Mouse (Mus musculus) spleen, adult 18-20 months (tissue): ENCODE data around the gene Cox7a1.

ENCODE experiments used
- DNase-seq, 2 experiments: peaks; one replicate each; pipeline ENCODE4 v3.0.0; 2022; ENCODE audit warnings: mixed read lengths in 2 of 2

Cox7a1 gene

DNA sequence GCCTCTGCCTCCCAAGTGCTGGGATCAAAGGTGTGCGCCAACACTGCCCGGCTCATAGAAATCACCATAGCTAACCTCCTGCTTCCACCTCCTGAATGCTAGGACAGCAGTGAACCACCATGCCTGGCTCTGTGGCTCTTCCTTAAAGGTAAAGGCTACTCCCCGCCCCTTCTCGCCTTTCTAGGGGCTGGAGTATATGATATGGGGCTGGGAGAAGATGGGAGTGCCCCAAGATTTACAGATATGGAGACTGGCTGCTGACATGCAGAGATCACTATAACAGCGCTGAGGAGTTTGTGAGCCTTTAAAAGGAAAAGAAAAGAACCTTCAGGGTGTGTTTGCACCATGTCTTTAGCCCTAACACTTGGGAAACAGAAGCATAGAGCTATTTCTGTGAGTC, 38.3 kb downstream of the Cox7a1 start:
- DNase-seq, result no peak

DNA sequence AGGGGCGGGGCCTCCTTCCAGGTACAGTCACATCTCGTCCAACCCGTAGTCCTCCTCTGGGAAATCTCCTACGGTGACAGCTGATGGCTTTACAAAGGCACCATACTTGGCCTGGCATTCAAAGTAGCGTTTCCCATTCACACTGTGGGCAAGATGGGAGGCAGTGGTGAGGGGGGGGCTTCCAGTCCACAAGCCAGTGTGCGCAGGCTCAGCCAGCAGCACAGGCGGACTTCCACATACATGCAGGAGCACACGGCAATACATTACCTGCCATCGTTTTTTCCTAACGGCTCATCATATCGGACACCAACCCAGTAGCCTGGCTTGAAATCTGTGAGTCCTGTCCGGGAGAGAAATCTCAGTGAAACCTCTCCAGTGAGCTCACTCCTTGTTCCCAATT, 40.3 kb downstream of the Cox7a1 start:
- no peak for DNase-seq

DNA sequence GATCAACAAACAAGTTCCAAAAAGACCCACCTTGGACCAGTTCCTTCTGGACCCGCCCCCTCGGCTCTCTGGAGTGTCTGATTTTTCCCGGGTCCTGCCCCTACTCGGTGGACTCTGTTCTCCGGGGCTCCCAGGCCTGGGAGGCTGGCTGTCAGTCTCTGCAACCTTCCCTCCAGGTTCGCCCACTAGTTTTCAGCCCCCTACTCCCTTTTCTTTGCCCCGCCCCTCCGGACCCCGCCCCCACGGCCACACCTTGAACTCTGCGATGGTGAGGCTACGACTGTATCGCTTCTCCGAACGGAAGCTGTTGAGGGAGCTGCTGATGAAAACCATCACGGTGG, 47.4 kb downstream of the Cox7a1 start:
- DNase-seq, result no peak

DNA sequence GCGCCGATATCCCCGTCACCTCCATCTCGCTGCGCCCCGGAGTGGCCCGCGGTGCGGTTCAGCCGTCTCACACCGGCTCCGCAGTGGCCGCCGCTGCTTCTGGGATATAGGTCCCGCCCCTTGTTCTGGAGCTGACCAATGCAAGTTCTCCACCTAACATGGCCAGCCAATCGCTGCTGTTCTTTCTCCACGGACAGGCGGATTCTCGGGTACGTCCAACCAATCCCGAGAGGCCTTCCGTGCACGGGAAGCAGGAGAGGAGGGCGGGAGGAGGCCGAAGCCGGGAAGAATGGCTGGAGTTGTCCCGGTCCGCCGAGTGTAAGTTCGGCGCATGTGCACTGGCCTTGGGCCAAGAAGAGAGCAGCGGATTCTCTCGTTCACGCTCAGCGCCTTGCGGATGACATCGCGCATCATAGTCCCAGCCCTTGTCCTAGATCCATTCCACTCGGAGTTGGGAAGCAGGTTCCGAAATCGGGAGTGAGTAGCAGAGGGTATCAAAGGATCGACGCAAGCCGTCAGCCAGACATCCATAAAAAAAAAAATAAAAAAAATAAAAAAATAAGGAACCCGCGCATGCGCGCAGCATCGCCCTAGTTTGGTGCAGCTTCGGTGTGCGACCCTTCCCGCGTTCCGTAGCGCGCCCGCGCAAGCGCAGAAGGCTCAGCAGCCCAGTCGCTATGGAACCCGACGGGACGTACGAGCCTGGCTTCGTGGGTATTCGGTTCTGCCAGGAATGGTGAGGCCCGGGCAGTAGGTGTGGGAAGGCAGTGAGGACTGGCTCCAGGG, 47.9 kb downstream of the Cox7a1 start, which contains the start of the genes Polr2i and Tbcb:
Polr2i (plus strand) TSS at position 280 of the 786 bp plus-strand sequence.
Tbcb (minus strand) TSS at position 604 of the 786 bp plus-strand sequence.
- DNase-seq, result peak; percentile 91 to 95

DNA sequence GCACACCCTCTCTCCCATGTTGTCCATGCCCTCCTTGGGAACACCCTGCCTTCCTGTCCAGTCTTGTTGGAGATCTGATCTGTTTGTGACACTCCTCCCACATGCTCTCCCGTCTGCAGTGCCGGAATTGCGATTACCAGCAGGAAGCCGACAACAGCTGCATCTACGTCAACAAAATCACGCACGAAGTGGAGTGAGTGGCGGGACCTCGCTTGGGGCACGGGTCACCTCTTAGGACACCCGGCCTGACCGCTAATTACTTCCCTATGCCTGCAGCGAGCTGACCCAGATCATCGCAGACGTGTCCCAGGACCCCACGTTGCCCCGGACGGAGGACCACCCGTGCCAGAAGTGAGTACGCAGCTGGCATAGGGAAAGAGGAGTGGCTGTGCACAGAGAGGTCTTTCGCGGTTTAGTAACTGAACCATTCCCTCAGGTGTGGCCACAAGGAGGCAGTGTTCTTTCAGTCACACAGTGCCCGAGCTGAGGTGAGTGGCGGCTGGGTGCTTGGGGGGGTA, 48.7 kb downstream of the Cox7a1 start:
- peak; percentile 21 to 39 for DNase-seq

DNA sequence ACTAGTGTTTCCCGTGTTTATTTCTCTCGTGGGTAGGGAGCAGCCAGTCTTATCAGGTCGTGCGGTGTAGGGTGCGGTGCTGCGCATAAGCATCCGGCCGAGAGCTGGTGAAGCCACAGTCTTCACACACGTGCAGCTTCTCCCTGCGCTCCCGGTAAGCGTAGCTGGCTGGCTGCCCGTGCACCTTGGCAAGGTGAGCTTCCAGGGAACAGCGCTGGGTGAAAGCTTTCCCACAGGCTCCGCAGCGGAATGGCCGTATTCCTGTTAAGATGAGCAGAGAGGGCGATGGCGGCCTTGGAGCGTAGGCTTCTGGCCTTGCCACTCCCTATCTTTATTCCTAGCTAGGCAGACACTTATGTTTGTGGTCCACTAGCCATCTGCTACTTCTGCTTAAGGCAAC, 49.4 kb downstream of the Cox7a1 start:
- no peak for DNase-seq

DNA sequence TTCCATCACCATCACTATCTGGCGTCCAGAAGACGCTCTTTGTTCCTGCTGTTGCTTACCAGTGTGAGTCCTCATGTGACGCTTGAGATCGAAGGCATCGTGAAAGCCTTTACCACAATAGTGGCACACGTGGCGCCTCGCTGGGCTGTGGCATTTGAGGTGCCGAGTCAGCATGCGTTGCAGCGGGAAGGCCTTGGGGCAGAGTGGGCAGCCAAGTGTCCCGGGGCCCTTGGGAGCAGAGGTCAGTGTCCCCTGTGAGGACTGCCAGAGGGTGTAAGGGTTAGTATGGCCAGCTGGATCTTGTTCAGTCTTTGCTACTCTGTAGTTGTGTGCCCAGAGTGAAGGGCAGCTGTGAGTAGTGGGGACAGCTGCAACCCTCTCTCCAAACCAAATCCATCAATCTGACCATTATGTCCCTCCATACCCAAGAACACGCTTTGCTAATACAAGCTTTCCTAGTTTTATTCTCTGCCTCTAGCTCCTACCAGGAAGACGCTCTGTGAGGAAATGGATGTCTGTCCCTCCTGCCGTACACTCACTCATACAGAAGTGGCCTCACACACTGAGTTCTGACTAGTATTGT, 50.4 kb downstream of the Cox7a1 start:
- DNase-seq, result no peak

DNA sequence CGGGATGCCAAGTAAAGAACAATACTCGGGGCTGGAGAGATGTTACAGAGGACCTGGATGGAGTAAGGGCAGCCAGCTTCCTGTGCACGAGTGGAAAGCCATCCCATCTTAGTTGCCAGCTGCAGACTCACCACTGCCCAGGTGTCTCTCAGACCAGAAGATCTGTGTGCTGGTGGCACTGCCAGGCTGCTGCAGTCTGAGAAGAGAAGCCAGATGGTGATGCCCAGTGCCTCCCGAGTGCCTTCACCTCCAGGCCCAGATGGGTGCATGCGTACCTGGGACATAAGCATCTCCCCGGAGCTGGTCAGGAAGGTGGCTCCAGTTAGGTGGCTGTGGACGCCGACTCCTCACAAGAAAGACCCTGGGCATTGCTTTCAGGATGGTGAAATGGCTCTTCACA, 51.1 kb downstream of the Cox7a1 start:
- DNase-seq, result no peak

DNA sequence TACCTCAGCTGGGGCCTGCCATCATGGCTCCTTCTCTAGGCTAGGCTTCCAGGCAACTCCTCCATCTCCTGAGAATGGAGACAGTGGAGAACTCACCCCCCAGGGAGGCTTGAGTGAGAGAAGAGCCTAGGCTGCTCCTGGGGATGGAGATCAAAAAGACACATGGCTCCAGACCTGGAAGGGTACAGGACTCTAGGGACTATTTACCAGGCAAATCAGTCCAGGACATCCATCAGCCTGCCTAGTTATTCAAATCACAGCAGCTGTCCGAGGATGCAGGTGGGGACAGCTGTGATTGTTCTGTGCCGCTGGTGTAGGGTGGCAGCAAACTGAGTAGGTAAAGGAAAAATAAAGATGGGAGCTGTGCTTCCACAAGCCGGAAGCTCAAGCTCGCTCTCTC, 51.7 kb downstream of the Cox7a1 start, which contains the start of gene Ovol3:
Ovol3 (minus strand) TSS at position 101 of the 400 bp plus-strand sequence.
- no peak for DNase-seq
